Mouse (Mus musculus): Measurements from ENCODE around the gene Cgn.

Gene Cgn

DNA sequence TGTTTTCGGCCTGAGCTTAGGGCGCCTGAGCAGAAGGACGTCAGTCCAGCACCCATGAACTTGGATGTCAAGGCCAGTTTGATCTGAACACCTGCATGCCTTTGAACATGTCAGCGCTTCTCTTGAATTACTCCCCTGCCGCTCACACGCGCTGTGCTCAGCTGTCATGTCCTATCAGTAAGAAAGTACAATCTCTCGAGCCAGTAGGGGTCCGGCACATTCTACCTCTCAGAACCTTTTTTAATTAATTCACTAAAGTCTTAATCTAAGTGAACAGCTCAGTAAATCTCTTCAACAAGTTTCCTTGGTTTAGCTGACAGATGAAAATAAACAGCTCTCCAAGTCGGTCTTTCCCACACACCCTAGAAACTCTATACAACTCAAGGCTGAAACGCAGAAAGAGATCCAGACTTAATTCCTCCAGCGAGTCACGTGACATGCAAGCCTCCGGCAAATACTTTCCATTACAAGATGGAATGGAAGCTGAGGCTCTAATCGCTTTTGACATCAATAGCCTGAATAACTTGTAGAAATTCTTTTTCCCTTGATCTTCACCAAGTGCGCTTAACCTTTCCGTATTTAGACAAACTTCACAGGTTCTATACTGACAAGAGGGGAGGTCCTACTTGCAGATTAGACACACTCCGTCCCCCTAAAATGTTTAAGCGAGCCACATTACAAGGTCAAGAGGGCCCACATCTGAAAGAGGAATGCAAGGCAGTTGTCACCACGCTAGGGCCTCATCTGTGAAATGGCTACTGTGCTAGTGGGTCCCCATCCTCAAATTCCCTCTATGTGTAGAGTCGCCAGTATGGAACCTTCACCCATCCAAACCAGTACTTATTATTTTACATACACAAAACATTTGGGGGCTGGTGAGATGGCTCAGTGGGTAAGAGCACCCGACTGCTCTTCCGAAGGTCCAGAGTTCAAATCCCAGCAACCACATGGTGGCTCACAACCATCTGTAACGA, 33.4 kb upstream of the Cgn start:
- no peak for TF ChIP-seq NANOG (IDR thresholded peaks at IDR 0.05; ENCODE audit: borderline replicate concordance, low read length)
- TF ChIP-seq CTCF (conservative IDR thresholded peaks at IDR 0.05; ENCODE audit: low read length) = no peak
- no peak for TF ChIP-seq POU5F1 (IDR thresholded peaks at IDR 0.05; ENCODE audit: borderline replicate concordance, low read length)
- Histone ChIP-seq H3K4me3 (replicated peaks; ENCODE audit: low read length) (no peak overlapping the region), H3K9me3 (ENCODE audit: low read length) (no peaks in the 10 kb centered on the region), H3K36me3 (ENCODE audit: insufficient read depth, low read length) (no peaks in the 10 kb centered on the region), H3K27me3 (ENCODE audit: insufficient read depth, low read length) (no peaks in the 10 kb centered on the region; the same call in 1 of the 2 replicates), H3K4me1 (replicated peaks; ENCODE audit: low read depth, low read length) (peaks cover 18% of the 10 kb centered on the region)

DNA sequence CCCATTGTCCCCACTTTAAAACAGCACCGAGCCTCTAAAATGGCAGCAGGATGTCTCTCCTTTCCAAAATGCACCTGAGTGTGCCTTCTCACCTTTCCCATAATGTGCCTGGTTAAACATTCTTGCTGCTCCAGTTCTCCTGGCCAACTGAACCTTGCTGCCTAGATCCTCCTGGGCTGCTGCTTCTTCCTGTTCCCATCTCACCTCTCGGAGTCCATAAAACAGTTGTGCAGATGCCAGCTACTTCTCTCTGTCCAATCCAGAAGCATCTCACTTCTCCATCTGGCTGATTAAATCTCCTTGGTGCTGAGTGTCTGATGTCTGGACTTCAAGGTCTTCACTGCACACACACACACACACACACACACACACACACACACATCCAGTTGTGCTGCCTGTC, 31.4 kb upstream of the Cgn start:
- Histone ChIP-seq H3K4me1 (replicated peaks; ENCODE audit: low read depth, low read length) (peaks cover 18% of the 10 kb centered on the region), H3K36me3 (ENCODE audit: insufficient read depth, low read length) (no peaks in the 10 kb centered on the region)
- TF ChIP-seq NANOG (IDR thresholded peaks at IDR 0.05; ENCODE audit: borderline replicate concordance, low read length) (no peak), POU5F1 (IDR thresholded peaks at IDR 0.05; ENCODE audit: borderline replicate concordance, low read length) (no peak), CTCF (conservative IDR thresholded peaks at IDR 0.05; ENCODE audit: low read length) (no peak)

DNA sequence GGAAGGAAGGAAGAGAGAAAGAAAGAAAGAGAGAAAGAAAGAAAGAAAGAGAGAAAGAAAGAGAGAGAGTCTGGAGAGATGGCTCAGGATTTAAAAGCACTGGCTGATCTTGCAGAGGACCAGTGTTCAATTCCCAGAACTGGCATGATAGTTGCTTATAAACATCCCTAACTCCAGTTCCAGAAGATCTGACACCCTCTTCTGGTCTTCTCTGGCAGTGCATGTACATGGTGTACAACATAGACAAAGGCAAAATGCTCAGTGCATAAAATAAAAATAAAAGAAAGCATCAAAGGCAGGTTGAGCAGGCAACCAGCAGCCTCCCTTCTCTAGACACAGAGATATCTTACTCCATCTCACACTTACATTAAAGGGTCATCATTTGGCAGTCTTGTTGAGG, 29.3 kb upstream of the Cgn start:
- Histone ChIP-seq H3K4me1 (replicated peaks; ENCODE audit: low read depth, low read length) (peaks cover 8% of the 10 kb centered on the region), H3K36me3 (ENCODE audit: insufficient read depth, low read length) (no peaks in the 10 kb centered on the region), H3K27me3 (ENCODE audit: insufficient read depth, low read length) (no peaks in the 10 kb centered on the region; the same call in 1 of the 2 replicates), H3K9me3 (ENCODE audit: low read length) (no peaks in the 10 kb centered on the region), H3K4me3 (replicated peaks; ENCODE audit: low read length) (no peak overlapping the region)
- TF ChIP-seq CTCF (conservative IDR thresholded peaks at IDR 0.05; ENCODE audit: low read length) (peak; percentile 61), NANOG (IDR thresholded peaks at IDR 0.05; ENCODE audit: borderline replicate concordance, low read length) (no peak)

More for the DNA sequence above, 31.4 kb upstream of the Cgn start:
- H3K9me3 ChIP-seq (ENCODE audit: low read length) = no peaks in the 10 kb centered on the region
- H3K4me3 ChIP-seq (replicated peaks; ENCODE audit: low read length) = no peak overlapping the region
- no peaks in the 10 kb centered on the region; the same call in 1 of the 2 replicates for H3K27me3 ChIP-seq (ENCODE audit: insufficient read depth, low read length)

DNA sequence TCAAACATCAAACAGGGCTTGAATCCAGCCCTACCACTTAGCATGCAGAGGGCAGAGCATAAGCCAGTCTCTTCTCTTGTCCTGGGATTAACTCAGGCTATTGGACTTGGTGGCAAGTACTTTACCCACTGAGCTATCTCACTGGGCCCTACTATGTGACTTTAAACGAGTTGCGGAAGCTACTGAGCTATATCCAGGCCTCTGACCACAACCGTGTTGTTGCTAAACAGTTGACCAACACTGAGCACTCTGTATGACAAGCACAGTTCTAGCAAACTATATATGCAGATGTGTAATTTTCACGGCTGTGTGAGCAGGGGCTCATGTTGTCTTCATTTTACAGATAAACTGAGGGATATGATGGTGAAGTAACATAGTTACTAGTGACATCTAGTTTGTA, 28.4 kb upstream of the Cgn start:
- Histone ChIP-seq H3K4me1 (replicated peaks; ENCODE audit: low read depth, low read length) (peaks cover 3% of the 10 kb centered on the region; the same call in 1 of the 2 replicates), H3K4me3 (replicated peaks; ENCODE audit: low read length) (no peak overlapping the region), H3K9me3 (ENCODE audit: low read length) (no peaks in the 10 kb centered on the region), H3K27me3 (ENCODE audit: insufficient read depth, low read length) (no peaks in the 10 kb centered on the region; the same call in 1 of the 2 replicates), H3K36me3 (ENCODE audit: insufficient read depth, low read length) (no peaks in the 10 kb centered on the region)
- TF ChIP-seq CTCF (conservative IDR thresholded peaks at IDR 0.05; ENCODE audit: low read length) = no peak
- no peak for TF ChIP-seq NANOG (IDR thresholded peaks at IDR 0.05; ENCODE audit: borderline replicate concordance, low read length)
- TF ChIP-seq POU5F1 (IDR thresholded peaks at IDR 0.05; ENCODE audit: borderline replicate concordance, low read length) = no peak

DNA sequence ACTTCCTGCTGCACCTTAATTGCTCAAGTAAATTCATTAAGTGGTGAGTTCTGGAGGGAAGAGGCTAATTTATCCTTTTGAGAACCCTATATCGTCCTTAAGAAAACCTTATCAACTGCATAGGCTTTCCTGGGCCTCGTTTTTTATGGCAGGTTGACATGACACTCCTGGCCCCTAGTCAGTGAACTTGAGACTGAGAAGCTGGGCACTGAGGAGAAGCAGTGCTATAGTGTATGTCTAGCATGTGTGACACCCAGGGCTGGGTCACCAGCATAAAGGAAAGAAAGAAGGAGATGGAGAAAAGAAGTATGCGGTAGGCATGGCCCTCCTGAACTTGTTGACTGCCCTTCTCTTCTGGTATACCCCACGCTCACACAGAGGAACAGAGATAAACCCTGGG, 27.8 kb upstream of the Cgn start:
- H3K4me3 ChIP-seq (replicated peaks; ENCODE audit: low read length) = no peak overlapping the region
- peaks cover 2% of the 10 kb centered on the region; the same call in 1 of the 2 replicates for H3K4me1 ChIP-seq (replicated peaks; ENCODE audit: low read depth, low read length)
- no peaks in the 10 kb centered on the region for H3K36me3 ChIP-seq (ENCODE audit: insufficient read depth, low read length)
- TF ChIP-seq CTCF (conservative IDR thresholded peaks at IDR 0.05; ENCODE audit: low read length) = no peak
- no peaks in the 10 kb centered on the region for H3K9me3 ChIP-seq (ENCODE audit: low read length)
- H3K27me3 ChIP-seq (ENCODE audit: insufficient read depth, low read length) = no peaks in the 10 kb centered on the region; the same call in 1 of the 2 replicates

DNA sequence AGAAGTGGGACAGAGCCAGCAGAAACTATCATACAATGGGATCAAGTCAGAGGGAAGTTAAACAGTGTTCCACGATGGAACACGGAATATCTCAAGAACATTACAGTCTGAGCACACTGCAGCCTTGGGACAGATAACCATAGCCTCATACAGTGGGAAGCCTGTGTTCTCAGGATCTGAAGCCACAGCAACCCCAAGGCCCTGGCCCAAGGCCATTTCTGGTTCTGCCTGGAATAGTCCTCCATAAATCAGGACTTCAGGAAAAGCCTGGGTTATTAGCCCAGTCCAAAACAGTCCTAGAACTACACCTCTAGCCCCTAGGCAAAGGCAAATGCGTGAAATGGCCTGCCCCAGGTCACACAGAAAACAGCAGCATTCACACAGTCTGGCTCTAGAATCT, 27.4 kb upstream of the Cgn start:
- Histone ChIP-seq H3K9me3 (ENCODE audit: low read length) (no peaks in the 10 kb centered on the region), H3K27me3 (ENCODE audit: insufficient read depth, low read length) (no peaks in the 10 kb centered on the region; the same call in 1 of the 2 replicates), H3K4me1 (replicated peaks; ENCODE audit: low read depth, low read length) (no peaks in the 10 kb centered on the region; the same call in 1 of the 2 replicates), H3K36me3 (ENCODE audit: insufficient read depth, low read length) (no peaks in the 10 kb centered on the region), H3K4me3 (replicated peaks; ENCODE audit: low read length) (no peak overlapping the region)
- no peak for TF ChIP-seq CTCF (conservative IDR thresholded peaks at IDR 0.05; ENCODE audit: low read length)

DNA sequence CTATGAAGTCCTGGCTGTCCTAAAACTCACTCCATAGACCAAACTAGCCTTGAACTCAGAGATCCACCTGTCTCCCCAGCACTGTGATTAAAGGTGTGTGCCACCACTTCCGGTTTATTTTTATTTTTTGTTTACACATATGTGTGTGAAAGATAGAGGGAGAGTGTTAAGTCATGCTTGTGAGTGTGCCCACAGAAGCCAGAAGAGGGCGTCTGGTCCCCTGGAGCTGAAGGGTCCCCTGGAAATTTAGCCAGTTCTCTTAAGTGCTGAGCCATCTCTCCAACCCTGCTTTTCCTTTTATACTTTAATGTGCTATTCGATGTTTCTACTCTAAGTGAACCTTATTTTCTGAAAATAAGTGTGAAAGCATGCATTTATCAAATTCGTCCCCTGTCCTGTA, 25.3 kb upstream of the Cgn start:
- no peaks in the 10 kb centered on the region for H3K36me3 ChIP-seq (ENCODE audit: insufficient read depth, low read length)
- H3K27me3 ChIP-seq (ENCODE audit: insufficient read depth, low read length) = no peaks in the 10 kb centered on the region
- H3K4me3 ChIP-seq (replicated peaks; ENCODE audit: low read length) = no peak overlapping the region
- TF ChIP-seq NANOG (IDR thresholded peaks at IDR 0.05; ENCODE audit: borderline replicate concordance, low read length) = no peak
- TF ChIP-seq CTCF (conservative IDR thresholded peaks at IDR 0.05; ENCODE audit: low read length) = peak; percentile 19; the same call in 1 of the 2 replicates
- no peak for TF ChIP-seq POU5F1 (IDR thresholded peaks at IDR 0.05; ENCODE audit: borderline replicate concordance, low read length)
- no peaks in the 10 kb centered on the region for H3K9me3 ChIP-seq (ENCODE audit: low read length)
- no peaks in the 10 kb centered on the region for H3K4me1 ChIP-seq (replicated peaks; ENCODE audit: low read depth, low read length)

DNA sequence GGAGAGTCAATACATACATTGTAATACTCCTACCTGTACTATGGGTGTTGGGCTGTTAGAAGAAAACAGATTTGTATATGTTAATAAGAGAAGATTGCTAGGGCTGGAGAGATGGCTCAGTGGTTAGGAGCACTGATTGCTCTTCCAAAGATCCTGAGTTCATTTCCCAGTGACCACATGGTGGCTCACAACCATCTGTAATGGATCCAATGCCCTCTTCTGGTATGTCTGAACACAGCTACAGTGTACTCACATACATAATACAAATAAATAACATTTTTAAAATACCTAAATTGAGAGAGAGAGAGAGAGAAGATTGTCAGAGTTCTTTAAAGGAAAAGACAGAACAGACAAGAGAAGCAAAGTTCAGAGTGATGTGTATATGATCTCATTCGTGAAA, 22.0 kb upstream of the Cgn start:
- TF ChIP-seq NANOG (IDR thresholded peaks at IDR 0.05; ENCODE audit: borderline replicate concordance, low read length) = no peak
- no peak for TF ChIP-seq POU5F1 (IDR thresholded peaks at IDR 0.05; ENCODE audit: borderline replicate concordance, low read length)
- TF ChIP-seq CTCF (conservative IDR thresholded peaks at IDR 0.05; ENCODE audit: low read length) = no peak
- H3K4me3 ChIP-seq (replicated peaks; ENCODE audit: low read length) = no peak overlapping the region
- peaks cover 10% of the 10 kb centered on the region for H3K4me1 ChIP-seq (replicated peaks; ENCODE audit: low read depth, low read length)
- no peaks in the 10 kb centered on the region for H3K36me3 ChIP-seq (ENCODE audit: insufficient read depth, low read length)
- H3K27me3 ChIP-seq (ENCODE audit: insufficient read depth, low read length) = peaks cover 14% of the 10 kb centered on the region
- H3K9me3 ChIP-seq (ENCODE audit: low read length) = no peaks in the 10 kb centered on the region

DNA sequence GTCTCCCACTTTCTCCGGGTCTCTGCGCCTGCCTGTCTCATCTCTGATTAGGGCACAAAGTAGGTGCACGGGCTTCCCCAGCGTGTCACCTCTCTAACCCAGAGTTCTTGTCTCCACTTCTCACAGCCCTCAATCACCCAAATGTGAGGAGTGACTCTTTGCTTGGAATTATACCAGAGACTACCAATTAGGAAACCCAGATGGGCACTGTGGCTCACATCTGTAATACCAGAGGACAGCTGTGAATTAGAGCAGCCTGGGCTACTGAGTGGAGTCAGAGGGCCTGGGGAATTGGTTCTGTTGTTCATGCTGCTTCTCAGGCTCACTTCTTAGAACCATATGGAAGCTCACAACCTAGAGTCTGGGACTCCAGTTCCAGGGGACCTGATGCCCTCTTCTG, 18.7 kb upstream of the Cgn start:
- TF ChIP-seq POU5F1 (IDR thresholded peaks at IDR 0.05; ENCODE audit: borderline replicate concordance, low read length) (no peak), CTCF (conservative IDR thresholded peaks at IDR 0.05; ENCODE audit: low read length) (no peak), NANOG (IDR thresholded peaks at IDR 0.05; ENCODE audit: borderline replicate concordance, low read length) (no peak)
- H3K4me1 ChIP-seq (replicated peaks; ENCODE audit: low read depth, low read length) = peaks cover 10% of the 10 kb centered on the region
- H3K36me3 ChIP-seq (ENCODE audit: insufficient read depth, low read length) = no peaks in the 10 kb centered on the region
- peaks cover 25% of the 10 kb centered on the region for H3K27me3 ChIP-seq (ENCODE audit: insufficient read depth, low read length)
- no peak overlapping the region for H3K4me3 ChIP-seq (replicated peaks; ENCODE audit: low read length)
- no peaks in the 10 kb centered on the region for H3K9me3 ChIP-seq (ENCODE audit: low read length)
